Mouse (Mus musculus): ENCODE results near the gene Efr3b.

- TF ChIP-seq CTCF (IDR thresholded peaks at IDR 0.05; ENCODE audit: insufficient read depth, low read depth, low read length) (no peak), POLR2A (IDR thresholded peaks at IDR 0.05; ENCODE audit: insufficient read depth, low read depth, low read length) (no peak)
Observed at GRCm38 (mm10) chr12:4020505-4020904, 18.2 kb downstream of the Efr3b start.

Measured in olfactory bulb, adult 2 months (tissue).